Mouse (Mus musculus): ENCODE results near the gene Slc41a3. TPM values are rescaled to one million over a fixed set of nuclear protein-coding genes. Genes with fewer than 3 reads are reported as not detected.
"Not testable (repeated sequence)": the region's sequence is repeated elsewhere in the genome, so short reads cannot be mapped to it uniquely, and the experiment has no call there.

Gene Slc41a3
- polyA plus RNA-seq, 1 experiment from 2014 or later, result 6.9 TPM

DNA sequence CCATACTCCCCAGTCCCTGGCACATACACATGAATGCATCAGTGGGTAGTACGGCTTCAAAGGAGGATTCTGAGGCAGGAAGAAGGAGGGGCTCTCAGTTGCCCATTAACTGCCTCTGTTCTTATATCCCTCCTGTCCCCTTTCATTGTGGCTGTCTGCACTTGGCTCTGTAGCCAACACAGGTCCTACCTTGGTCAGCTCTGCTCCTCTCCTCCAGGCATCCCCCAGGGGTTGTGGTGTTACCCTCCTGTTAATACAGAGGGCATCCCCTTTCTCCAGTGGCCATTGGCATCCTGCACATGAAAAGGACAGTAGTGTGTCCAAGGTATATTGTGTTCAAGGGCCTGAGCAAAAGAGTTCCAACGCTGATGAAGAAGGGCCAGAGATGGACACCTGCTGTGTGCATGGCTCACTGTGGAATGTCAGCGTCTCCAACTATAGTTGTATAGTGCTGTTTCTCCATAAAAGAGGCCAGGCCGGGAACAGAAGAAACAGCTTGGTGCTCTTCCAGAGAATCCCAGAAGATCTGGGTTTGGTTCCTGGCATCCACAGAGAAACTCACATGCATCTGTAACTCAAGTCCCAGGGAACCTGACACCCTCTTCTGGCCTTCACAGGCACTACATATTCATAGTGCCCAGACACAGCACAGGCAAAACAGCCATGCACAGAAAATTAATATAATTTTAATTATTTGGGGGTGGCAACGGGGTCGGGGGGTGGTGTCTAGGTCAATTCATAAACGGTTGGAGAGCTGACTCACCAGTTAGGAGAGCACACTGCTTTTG is 20.9 kb downstream of the Slc41a3 start:
- ATAC-seq (ENCODE audit: low FRiP score) (no peak), DNase-seq (ENCODE audit: low spot score) (no peak)
- Histone ChIP-seq H3K9me3 (ENCODE audit: control insufficient read depth, low read length) (no peaks in the 10 kb centered on the region), H3K36me3 (replicated peaks; ENCODE audit: control insufficient read depth, insufficient read depth) (no peaks in the 10 kb centered on the region), H3K27ac (no peak overlapping the region), H3K27me3 (ENCODE audit: control insufficient read depth, insufficient read depth, low read length) (no peaks in the 10 kb centered on the region), H3K4me1 (replicated peaks; ENCODE audit: control insufficient read depth, insufficient read depth, low read length) (0 out of 2 replicates have a peak, but pooled peaks cover 4% of the 10 kb centered on the region), H3K4me2 (replicated peaks) (no peak overlapping the region), H3K4me3 (replicated peaks; ENCODE audit: low read length) (no peak overlapping the region), H3K9ac (no peak overlapping the region)
- 80% methylated on average over 7 of the region's 7 CpGs for WGBS

- Histone ChIP-seq H3K27me3 (ENCODE audit: control insufficient read depth, insufficient read depth, low read length) (no peaks in the 10 kb centered on the region), H3K27ac (no peak overlapping the region), H3K4me2 (replicated peaks) (no peak overlapping the region), H3K4me1 (replicated peaks; ENCODE audit: control insufficient read depth, insufficient read depth, low read length) (0 out of 2 replicates have a peak, but pooled peaks cover 4% of the 10 kb centered on the region), H3K36me3 (replicated peaks; ENCODE audit: control insufficient read depth, insufficient read depth) (no peaks in the 10 kb centered on the region), H3K9me3 (ENCODE audit: control insufficient read depth, low read length) (no peaks in the 10 kb centered on the region), H3K4me3 (replicated peaks; ENCODE audit: low read length) (no peak overlapping the region), H3K9ac (no peak overlapping the region)
- ATAC-seq (ENCODE audit: low FRiP score) (no peak), DNase-seq (ENCODE audit: low spot score) (no peak)
- WGBS, result 90% methylated on average over 4 of the region's 4 CpGs
These were observed 23.0 kb downstream of the Slc41a3 start for GRCm38 (mm10) chr6:90627556-90627955.

DNA sequence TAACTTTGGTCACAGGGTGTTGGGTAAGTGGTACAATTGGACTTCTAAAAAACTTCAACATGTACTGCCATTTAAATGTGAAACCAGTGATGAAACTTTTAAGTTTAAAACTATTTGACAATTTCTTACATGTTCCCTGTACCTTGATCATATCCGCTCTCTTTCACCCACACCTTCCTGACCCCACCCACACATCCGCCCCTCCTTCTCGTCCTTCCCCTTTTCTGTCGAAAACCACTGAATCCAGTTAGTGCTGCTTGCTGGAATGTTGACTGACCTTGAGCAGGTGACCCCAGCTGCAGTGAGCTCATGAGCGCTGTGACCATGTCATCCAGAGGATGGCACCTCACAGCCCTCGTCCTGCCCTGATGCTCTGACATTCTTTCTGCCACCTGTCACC is 25.0 kb downstream of the Slc41a3 start:
- no peak for ATAC-seq (ENCODE audit: low FRiP score)
- 90% methylated on average over 6 of the region's 6 CpGs for WGBS
- Histone ChIP-seq H3K27me3 (ENCODE audit: control insufficient read depth, insufficient read depth, low read length) (no peaks in the 10 kb centered on the region), H3K9ac (no peak overlapping the region), H3K4me2 (replicated peaks) (no peak overlapping the region), H3K36me3 (replicated peaks; ENCODE audit: control insufficient read depth, insufficient read depth) (no peaks in the 10 kb centered on the region), H3K4me1 (replicated peaks; ENCODE audit: control insufficient read depth, insufficient read depth, low read length) (no peaks in the 10 kb centered on the region), H3K27ac (no peak overlapping the region), H3K4me3 (replicated peaks; ENCODE audit: low read length) (no peak overlapping the region), H3K9me3 (ENCODE audit: control insufficient read depth, low read length) (no peaks in the 10 kb centered on the region)
- DNase-seq (ENCODE audit: low spot score), result no peak

DNA sequence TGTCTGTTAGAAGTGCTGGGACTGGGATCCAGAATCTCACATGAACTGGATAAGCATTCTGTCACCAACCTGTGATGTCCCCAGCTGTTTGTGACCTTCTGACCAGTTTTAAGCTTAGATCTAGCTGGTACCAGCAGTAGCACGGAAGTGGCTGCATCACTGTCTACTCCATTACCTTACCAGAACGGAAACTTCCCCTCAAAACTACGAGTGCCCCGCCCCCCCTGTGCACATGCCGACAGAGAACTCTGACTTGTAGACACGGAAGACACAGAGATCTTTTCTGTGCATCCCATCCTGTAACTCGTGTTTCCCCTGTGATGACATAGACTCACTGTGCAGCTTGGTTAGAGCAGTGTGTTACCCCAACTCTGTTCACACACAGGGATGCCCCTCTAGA is 25.9 kb downstream of the Slc41a3 start:
- no peaks in the 10 kb centered on the region for H3K27me3 ChIP-seq (ENCODE audit: control insufficient read depth, insufficient read depth, low read length)
- no peak for DNase-seq (ENCODE audit: low spot score)
- H3K4me1 ChIP-seq (replicated peaks; ENCODE audit: control insufficient read depth, insufficient read depth, low read length), result no peaks in the 10 kb centered on the region
- WGBS, result 88% methylated on average over 7 of the region's 7 CpGs
- no peak overlapping the region for H3K9ac ChIP-seq
- no peak for ATAC-seq (ENCODE audit: low FRiP score)
- H3K36me3 ChIP-seq (replicated peaks; ENCODE audit: control insufficient read depth, insufficient read depth), result no peaks in the 10 kb centered on the region
- no peak overlapping the region for H3K27ac ChIP-seq
- no peaks in the 10 kb centered on the region for H3K9me3 ChIP-seq (ENCODE audit: control insufficient read depth, low read length)
- H3K4me3 ChIP-seq (replicated peaks; ENCODE audit: low read length), result no peak overlapping the region
- H3K4me2 ChIP-seq (replicated peaks), result no peak overlapping the region

DNA sequence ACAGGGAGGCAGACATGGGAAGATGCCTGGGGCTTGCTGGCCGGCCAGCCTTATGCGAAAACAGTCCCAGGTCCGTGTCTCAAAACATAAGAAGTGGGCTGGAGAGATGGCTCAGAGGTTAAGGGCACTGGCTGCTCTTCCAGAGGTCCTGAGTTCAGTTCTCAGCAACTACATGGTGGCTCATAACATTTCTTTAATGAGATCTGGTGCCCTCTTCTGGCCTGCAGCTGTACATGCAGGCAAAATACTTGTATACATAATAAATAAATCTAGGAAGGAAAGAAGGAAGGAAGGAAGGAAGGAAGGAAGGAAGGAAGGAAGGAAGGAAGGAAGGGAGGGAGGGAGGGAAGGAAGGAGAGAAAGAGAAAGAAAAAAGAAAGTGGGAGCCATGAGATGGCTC is 28.0 kb downstream of the Slc41a3 start:
- DNase-seq (ENCODE audit: low spot score); ATAC-seq (ENCODE audit: low FRiP score); H3K36me3 ChIP-seq (replicated peaks; ENCODE audit: control insufficient read depth, insufficient read depth); H3K4me2 ChIP-seq (replicated peaks); H3K9me3 ChIP-seq (ENCODE audit: control insufficient read depth, low read length); H3K27me3 ChIP-seq (ENCODE audit: control insufficient read depth, insufficient read depth, low read length); H3K4me3 ChIP-seq (replicated peaks; ENCODE audit: low read length); H3K4me1 ChIP-seq (replicated peaks; ENCODE audit: control insufficient read depth, insufficient read depth, low read length); H3K27ac ChIP-seq; H3K9ac ChIP-seq: not testable (repeated sequence)
- 71% methylated on average over 3 of the region's 3 CpGs for WGBS

- H3K4me3 ChIP-seq (replicated peaks; ENCODE audit: low read length), result no peak overlapping the region
- ATAC-seq (ENCODE audit: low FRiP score), result no peak
- no peak for DNase-seq (ENCODE audit: low spot score)
- no peak overlapping the region for H3K27ac ChIP-seq
- H3K9ac ChIP-seq, result no peak overlapping the region
- H3K4me1 ChIP-seq (replicated peaks; ENCODE audit: control insufficient read depth, insufficient read depth, low read length), result no peaks in the 10 kb centered on the region
- 49% methylated on average over 4 of the region's 4 CpGs for WGBS
- no peaks in the 10 kb centered on the region for H3K9me3 ChIP-seq (ENCODE audit: control insufficient read depth, low read length)
- H3K36me3 ChIP-seq (replicated peaks; ENCODE audit: control insufficient read depth, insufficient read depth), result no peaks in the 10 kb centered on the region
- no peaks in the 10 kb centered on the region for H3K27me3 ChIP-seq (ENCODE audit: control insufficient read depth, insufficient read depth, low read length)
- no peak overlapping the region for H3K4me2 ChIP-seq (replicated peaks)
These were observed 30.6 kb downstream of the Slc41a3 start for GRCm38 (mm10) chr6:90635081-90635480.

DNA sequence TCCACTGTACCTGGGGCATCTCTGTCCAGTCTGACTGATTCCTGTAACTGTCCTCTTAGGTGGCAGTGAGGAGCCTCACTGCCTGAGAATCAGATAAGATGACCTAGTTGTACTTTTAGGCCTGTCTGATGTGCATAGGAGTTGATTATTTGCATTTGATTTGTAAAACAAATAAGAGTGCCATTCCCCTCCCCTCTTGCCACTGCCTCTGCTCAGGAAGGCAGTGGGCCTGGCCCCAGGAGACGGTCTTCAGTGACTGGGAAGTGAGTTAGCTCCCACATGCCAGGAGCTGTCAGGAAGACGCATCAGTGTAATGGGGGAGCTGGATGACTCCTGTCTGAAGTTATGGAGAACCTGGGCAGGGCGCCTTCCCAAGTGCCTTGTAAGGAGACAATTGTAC is 31.1 kb downstream of the Slc41a3 start:
- H3K36me3 ChIP-seq (replicated peaks; ENCODE audit: control insufficient read depth, insufficient read depth), result no peaks in the 10 kb centered on the region
- H3K27ac ChIP-seq, result no peak overlapping the region
- 54% methylated on average over 3 of the region's 3 CpGs for whole genome bisulfite sequencing
- no peaks in the 10 kb centered on the region for H3K4me1 ChIP-seq (replicated peaks; ENCODE audit: control insufficient read depth, insufficient read depth, low read length)
- DNase-seq (ENCODE audit: low spot score), result no peak
- H3K4me2 ChIP-seq (replicated peaks), result no peak overlapping the region
- H3K27me3 ChIP-seq (ENCODE audit: control insufficient read depth, insufficient read depth, low read length), result no peaks in the 10 kb centered on the region
- ATAC-seq (ENCODE audit: low FRiP score), result no peak
- no peak overlapping the region for H3K9ac ChIP-seq
- no peaks in the 10 kb centered on the region for H3K9me3 ChIP-seq (ENCODE audit: control insufficient read depth, low read length)
- H3K4me3 ChIP-seq (replicated peaks; ENCODE audit: low read length), result no peak overlapping the region

GRCm38 (mm10) chr6:90643057-90643456 is 38.5 kb downstream of the Slc41a3 start:
- 0 out of 2 replicates have a peak, but pooled peaks cover 4% of the 10 kb centered on the region for H3K9me3 ChIP-seq (ENCODE audit: control insufficient read depth, low read length)

DNA sequence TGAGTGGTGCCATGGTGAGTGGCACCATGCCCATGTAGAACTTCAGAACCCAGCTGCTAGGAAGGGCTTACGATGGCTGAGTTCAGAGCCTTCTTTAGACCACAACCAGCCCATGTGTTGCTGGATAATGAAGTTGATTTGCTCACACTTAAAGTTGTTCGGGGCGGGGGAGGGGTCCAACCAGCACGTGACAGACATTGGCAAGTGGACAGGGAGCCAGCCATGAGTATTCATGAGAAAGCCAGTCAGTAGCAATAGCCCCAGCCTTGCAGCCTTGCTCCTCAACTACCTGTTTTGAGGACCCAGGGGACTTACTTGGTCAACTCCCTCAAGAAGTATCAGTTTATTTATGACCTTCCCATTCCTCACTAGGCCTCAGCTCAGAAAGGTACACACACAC is 40.4 kb downstream of the Slc41a3 start:
- ATAC-seq (ENCODE audit: low FRiP score) (no peak), DNase-seq (ENCODE audit: low spot score) (no peak)
- H3K4me2 ChIP-seq (replicated peaks), result no peak overlapping the region
- WGBS, result 70% methylated on average over 4 of the region's 4 CpGs
- H3K36me3 ChIP-seq (replicated peaks; ENCODE audit: control insufficient read depth, insufficient read depth), result no peaks in the 10 kb centered on the region
- H3K27me3 ChIP-seq (ENCODE audit: control insufficient read depth, insufficient read depth, low read length), result no peaks in the 10 kb centered on the region
- H3K4me3 ChIP-seq (replicated peaks; ENCODE audit: low read length), result no peak overlapping the region
- H3K9ac ChIP-seq, result no peak overlapping the region
- H3K27ac ChIP-seq, result no peak overlapping the region
- H3K9me3 ChIP-seq (ENCODE audit: control insufficient read depth, low read length), result 0 out of 2 replicates have a peak, but pooled peaks cover 4% of the 10 kb centered on the region
- H3K4me1 ChIP-seq (replicated peaks; ENCODE audit: control insufficient read depth, insufficient read depth, low read length), result peaks cover 10% of the 10 kb centered on the region; the same call in 1 of the 2 replicates

More at GRCm38 (mm10) chr6:90643057-90643456, 38.5 kb downstream of the Slc41a3 start:
- no peak overlapping the region for H3K4me3 ChIP-seq (replicated peaks; ENCODE audit: low read length)
- H3K27ac ChIP-seq, result no peak overlapping the region
- DNase-seq (ENCODE audit: low spot score), result no peak
- no peak for ATAC-seq (ENCODE audit: low FRiP score)
- no peak overlapping the region for H3K4me2 ChIP-seq (replicated peaks)
- H3K4me1 ChIP-seq (replicated peaks; ENCODE audit: control insufficient read depth, insufficient read depth, low read length), result peaks cover 10% of the 10 kb centered on the region; the same call in 1 of the 2 replicates
- no peaks in the 10 kb centered on the region for H3K27me3 ChIP-seq (ENCODE audit: control insufficient read depth, insufficient read depth, low read length)
- 88% methylated on average over 3 of the region's 3 CpGs for WGBS
- no peaks in the 10 kb centered on the region for H3K36me3 ChIP-seq (replicated peaks; ENCODE audit: control insufficient read depth, insufficient read depth)
- no peak overlapping the region for H3K9ac ChIP-seq

Data from hindbrain, embryonic 14.5 days (tissue).